Mouse (Mus musculus) kidney, postnatal 36 days (tissue): ENCODE measurements around the gene Ncdn.

Experiments
- DNase-seq, 2 experiments: peaks; one replicate each; pipeline ENCODE4 v3.0.0; 2021 to 2022; ENCODE audit warnings: mixed read lengths in 2 of 2

Ncdn gene

GRCm38 (mm10) chr4:126752024-126752607 is 1.1 kb downstream of the Ncdn start:
- DNase-seq = no peak

- no peak for DNase-seq
These were observed 1.6 kb downstream of the Ncdn start for GRCm38 (mm10) chr4:126751556-126752023.

DNA sequence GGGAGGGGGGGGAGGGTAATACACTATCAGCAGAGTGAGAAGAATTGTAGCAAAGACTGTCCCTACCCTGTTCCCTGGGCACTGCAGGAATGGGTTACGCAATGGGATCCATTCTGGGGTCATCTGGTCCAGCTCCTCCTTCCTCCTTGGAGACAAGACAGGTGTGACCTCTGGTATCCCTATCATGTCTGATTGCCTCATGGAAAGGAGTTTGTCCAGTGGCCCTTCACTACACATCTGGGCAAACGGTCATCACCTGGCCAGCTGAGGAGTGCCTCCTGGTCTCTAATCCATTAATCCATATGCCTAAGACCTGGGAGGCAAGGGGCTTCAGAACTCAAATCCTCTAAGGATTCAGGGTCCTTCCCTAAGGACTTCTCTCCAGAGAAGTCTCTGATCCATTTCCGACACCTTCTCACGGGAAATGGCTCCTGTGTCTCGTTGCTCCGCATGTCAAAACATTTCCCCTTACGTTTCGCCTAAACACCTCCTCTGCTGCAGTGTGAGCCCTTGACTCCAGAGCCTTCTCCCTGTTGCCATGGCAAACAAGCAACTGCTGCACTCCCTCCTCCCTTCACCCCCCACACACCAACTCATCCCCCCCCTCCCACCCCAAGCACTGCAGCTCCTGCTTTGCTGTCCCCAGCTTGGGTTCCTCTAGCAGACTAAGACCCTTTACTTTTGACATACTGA is 2.2 kb downstream of the Ncdn start:
- DNase-seq = no peak

DNA sequence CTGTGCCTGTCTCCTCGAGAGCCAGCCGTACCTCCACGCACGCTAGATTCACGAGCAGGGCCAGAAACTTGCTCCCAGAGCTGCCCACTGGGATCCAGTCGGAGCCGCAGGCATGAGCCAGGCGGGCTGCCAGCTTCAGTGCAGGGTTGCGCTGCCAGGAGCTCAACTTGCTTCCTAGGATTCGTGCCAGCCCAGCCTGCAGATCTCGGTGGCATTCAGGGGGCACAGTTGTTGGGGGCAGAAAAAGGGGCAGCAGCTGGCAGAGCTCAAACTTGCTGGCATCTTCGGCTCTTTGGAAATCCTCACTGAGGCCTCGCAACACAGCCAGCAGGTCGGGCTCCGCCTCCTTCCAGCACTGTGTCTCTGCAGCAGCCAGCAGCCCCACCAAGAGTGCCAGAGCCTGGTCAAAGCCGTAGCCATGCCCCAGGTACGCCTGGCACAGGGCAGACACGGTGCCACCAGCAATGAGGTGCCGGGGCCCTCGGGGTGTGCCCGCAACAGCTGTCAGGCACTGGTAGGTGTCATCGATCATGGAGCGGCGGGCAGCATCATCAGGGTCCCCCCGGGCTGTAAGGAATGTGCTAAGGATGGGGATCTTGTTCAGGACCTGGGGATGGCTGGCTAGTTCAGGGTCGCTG is 3.1 kb downstream of the Ncdn start:
- peak in 1 of 2 experiments; percentile 36 for DNase-seq

DNA sequence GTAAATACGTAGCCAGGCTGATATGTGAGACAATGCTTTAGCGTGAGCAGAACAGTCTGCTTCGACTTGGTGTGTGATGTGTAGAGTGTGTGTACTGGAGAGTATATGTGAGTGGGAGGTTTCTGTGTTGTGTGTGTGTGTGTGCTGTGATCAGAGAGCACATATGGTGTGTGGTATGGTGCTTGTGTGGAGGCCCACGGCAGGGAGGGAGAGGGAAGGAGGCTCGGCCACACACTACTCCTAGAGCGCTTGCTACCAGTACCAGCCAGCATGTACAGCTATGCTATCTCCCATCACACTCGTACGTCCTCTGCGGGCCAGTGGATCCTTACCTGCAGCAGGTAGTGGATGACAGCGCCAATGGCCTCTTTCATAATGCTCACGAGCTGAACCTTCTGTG is 3.7 kb downstream of the Ncdn start:
- DNase-seq = no peak

GRCm38 (mm10) chr4:126748381-126748780 is 4.9 kb downstream of the Ncdn start:
- DNase-seq = no peak

DNA sequence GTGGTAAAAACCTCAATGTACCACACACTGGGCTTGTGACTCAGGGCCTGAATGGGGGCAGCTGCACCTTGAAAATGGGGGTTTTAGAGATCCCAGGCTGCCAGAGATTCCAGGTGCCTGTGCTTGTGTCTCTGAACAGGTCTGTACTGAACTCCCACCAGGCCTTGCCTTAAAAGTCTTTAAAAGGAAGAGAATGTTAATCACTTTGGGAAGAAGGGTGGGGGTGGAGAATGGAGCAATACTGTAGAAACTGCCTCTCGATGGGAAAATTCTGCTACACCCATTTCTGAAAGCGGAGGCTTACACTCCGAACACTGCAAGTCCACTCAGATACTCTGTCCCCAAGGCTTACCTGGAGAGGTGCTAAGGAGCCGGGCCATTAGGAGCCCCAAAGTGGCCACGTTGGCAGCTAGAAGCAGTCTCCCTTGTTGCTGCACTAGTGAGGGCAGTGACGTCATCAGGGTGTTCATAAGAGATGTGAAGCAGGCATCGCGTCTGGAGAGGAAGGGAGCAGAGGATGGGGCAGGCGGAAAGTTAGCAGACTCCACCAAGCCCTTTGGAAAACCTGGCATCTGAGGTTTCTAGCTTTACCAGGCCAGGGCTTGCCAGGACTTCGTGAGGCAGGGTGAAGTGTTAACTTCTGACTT is 6.9 kb downstream of the Ncdn start:
- DNase-seq = no peak

DNA sequence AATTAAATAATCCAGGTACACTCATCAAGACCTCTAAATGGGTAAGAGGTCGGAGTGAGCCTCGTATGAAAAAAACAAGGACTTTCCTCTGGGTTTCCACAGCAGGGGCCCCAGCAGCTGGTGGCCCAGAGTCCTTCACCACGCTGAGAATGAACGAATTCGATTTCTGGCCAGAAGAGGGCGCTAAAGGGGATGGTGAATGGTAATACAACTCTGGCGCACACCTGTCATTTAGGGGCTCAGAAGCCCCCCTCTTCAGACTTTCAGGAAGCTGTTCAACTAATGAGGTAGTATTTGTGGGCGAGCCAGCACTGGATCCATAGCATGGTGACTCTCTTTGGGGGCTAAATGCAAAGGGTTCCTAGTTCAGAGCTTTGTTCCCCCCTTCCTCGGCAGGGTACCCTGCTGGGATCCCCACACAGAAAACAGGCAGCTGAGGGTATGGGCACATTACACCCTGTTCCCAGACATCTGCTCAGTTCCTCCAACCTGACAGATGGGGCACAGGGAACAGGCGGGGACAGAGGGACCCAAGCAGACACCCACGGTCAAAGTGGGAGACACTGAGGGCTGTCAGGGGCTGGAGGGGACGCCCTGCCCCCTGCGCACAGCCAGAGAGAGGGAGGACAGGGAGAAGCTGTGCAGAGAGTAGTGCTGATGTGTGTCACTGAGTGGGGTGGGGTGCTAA is 7.6 kb downstream of the Ncdn start:
- peak; percentile 33 to 81 for DNase-seq

- no peak for DNase-seq
These were observed 8.4 kb downstream of the Ncdn start for GRCm38 (mm10) chr4:126744831-126745230.

- DNase-seq = no peak
These were observed 9.5 kb downstream of the Ncdn start for GRCm38 (mm10) chr4:126743713-126744112.

- DNase-seq = no peak
These were observed 10.3 kb downstream of the Ncdn start for GRCm38 (mm10) chr4:126742976-126743375.

DNA sequence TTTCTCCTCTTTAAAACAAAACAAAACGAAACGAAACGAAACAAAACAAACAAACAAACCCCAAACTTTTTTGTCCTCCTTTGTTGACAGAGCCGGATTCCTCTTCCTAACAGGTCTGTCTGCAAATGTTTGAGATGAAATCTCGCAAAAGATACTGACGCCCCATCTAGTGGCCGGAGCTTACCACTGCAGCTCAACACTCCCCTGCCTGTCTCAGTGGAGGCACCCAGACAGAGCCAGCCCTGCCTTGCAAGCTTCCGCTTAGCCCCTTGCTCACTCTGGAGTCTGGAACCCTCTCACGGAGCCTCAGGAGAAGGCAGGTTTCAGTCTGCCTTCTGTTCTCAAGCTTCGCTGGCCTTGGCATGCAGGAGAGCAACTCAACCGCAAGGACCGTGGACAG is 11.8 kb downstream of the Ncdn start:
- peak; percentile 74 to 89 for DNase-seq

GRCm38 (mm10) chr4:126739966-126740676 is 13.1 kb downstream of the Ncdn start:
- peak in 1 of 2 experiments; percentile 31 for DNase-seq

- DNase-seq = peak in 1 of 2 experiments; percentile 53
These were observed 17.2 kb downstream of the Ncdn start, which contains the start of gene Tfap2e for GRCm38 (mm10) chr4:126736001-126736414. Gene Tfap2e, minus strand, starts transcription at chr4:126736240.

DNA sequence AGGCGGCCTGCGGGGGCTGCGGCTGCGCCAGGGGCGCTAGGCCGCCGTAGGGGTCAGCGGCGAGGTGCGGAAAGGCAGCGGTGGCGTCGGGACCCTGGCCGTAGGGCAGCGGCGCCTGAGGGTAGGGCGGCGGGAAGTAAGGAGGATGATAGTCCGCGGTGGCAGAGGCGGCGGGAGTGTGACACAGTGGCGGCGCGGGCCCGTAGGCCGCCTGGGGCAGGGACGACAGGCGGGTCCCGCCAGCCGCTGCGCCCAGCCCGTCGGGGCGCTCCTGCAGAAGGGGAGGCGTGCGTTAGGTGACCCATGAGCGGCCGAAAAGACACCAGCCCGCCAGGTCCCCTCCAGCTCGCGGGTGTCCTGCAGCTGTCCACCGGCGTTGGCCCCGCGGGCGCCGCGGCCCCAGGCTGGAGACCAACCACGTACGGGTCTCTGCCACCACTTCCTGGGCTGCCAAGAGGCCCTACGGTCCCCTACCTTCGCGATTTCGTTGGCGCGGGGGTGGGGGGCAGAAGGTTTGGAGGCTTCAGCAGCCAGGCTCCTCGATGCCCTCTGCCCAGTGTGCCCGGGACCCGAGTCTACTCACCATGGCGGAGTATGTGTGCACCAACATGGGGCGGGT is 17.7 kb downstream of the Ncdn start:
- no peak for DNase-seq

- DNase-seq = no peak
These were observed 18.4 kb downstream of the Ncdn start for GRCm38 (mm10) chr4:126734700-126735381.

- no peak for DNase-seq
These were observed 19.1 kb downstream of the Ncdn start for GRCm38 (mm10) chr4:126734001-126734603.

DNA sequence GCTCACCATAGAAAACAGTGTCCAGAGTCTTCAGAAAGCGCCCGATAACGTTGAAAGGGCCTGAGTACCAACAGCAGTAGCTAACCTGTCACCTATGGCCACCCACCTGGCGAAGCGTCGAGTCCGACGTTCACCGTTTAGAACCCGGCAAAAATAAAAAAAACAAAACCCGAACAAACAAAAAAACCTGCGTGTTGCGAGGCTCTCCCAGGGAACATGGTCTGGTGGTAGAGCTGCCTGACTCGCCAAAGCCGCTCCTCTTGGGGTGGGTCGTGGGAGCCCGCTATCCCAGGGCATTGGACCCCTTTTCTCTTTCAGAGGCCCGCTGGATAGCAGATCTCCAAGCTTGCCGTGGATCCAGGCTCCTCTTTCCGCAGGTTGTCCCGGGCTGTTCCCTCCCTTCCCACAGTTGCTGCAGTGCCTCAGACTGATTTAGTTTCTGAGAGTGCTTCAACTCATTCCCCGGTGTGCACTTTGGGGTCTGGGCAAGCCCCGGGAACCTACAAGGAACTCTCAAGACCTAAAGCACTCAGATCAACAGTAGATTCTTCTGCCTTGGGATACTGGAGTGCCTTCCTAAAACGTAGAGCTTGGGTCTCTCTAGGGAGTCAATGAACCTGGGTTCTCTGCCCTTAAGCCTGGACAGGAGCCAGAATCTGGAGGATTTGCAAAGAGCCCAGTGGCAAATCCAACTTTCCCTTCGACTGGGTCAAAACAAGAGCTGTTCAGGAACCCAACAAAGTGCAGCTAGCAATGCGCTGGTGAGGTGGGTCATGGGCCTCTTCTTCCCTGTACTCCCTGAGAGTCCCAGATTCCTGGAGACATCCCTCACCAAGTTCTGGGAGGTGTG is 20.5 kb downstream of the Ncdn start:
- peak in 1 of 2 experiments; percentile 36 for DNase-seq

- DNase-seq = no peak
These were observed 21.1 kb downstream of the Ncdn start for GRCm38 (mm10) chr4:126732111-126732510.

DNA sequence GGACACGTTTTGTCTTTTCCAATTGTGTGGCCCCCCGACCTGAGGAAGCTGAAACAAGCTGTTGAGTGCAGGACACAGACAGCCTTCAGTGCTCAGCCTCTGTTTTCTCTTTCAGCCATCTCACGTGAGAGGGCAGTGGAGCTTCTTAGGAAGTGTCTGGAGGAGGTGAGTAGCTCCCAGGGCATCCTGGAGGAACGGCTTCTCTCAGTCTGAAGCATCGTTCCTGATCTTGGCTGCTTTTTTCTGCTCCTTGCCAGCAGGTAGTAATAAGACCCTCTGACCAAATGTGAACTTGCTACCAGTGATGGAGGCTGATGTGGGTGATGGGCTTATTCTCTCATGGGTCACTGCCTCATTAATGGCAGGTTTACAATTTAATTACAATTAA is 45.8 kb downstream of the Ncdn start:
- no peak for DNase-seq
